Mouse (Mus musculus) ES-Bruce4 (cell line): ENCODE measurements around the gene Myo6.

Experiments used
- CTCF ChIP-seq: IDR thresholded peaks from one replicate; pipeline ENCODE4 v1.8.1; 2011; ENCODE audit warnings: low read depth, low read length
- EP300 ChIP-seq: IDR thresholded peaks from 2 replicates; pipeline ENCODE4 v1.6.1; 2011; ENCODE audit warnings: low read depth, low read length; ENCODE audit not compliant: insufficient read depth

DNA sequence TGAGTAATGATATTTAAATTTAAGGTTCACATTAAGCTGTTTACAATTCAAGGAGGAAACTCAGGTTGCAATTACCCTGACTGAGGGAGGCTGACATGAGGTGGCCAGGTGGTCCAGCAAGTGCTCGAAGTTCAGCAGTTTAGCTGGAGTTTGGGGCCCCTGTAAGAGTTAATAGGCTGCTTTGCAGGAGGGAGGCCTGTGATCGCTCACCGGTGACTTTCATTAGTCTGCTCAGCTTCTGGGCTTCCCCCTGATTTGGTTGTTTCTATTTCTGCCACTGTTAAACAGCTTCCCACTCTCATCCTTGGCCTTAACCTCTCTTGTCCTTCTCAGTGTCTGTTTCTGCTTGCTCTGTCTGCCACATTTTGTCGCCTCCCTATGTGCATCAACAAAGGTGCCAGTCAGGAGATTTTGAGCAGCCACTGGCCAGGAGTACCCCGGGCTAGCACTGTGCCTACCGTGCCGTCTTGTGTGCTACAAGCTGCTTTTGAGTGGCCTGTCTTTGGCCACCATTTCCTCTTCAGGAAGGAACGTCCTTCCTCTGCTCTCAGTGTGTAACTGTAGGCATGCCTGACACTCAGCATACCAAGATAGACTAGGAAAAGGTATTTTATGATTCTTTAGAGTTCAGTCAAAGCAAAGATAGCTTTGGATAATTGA is 97.7 kb downstream of the Myo6 start:
- TF ChIP-seq CTCF = no peak
- TF ChIP-seq EP300 = no peak
